Mouse (Mus musculus): ENCODE measurements around the gene Zfp444. TPM values are rescaled to one million over a fixed set of nuclear protein-coding genes. Genes with fewer than 3 reads are reported as not detected.
"Not testable (repeated sequence)": the region's sequence is repeated elsewhere in the genome, so short reads cannot be mapped to it uniquely, and the experiment has no call there.

The Zfp444 gene
- total RNA-seq, 2 experiments from 2014 or later, result 7.4 to 8.1 TPM

DNA sequence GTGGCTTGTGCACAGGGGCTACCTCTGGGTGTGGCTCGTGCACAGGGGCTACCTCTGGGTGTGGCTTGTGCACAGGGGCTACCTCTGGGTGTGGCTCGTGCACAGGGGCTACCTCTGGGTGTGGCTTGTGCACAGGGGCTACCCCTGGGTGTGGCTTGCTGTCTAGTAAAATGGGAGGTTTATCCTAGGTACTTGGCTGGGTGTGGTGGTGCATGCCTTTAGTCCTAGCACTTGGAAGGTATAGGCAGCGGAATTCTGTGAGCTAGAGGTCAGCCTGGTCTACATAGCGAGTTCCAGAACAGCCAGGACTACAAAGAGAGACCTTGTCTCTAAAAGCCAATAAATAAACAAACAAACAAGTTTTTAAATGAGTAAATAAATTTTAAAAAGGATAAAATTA is 42.7 kb downstream of the Zfp444 start:
- not testable (repeated sequence) for DNase-seq

DNA sequence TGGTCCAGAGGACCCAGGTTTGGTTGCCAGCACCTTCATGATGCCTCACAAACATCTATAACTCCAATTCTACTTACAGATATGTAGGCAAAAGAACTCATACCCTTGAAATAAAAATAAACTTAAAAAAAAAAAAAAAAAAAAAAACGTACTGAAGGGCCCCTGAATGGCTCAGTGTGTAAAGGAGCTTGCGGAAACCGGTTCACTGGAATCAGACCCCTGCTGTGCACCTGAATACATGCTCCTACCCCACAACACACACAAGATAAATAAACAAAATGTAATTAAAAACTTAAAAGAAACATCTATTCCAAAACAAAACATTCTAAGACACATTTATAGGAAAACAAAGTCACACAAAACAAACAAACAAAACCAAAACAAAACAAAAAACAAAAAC is 48.1 kb downstream of the Zfp444 start:
- no peak for DNase-seq

DNA sequence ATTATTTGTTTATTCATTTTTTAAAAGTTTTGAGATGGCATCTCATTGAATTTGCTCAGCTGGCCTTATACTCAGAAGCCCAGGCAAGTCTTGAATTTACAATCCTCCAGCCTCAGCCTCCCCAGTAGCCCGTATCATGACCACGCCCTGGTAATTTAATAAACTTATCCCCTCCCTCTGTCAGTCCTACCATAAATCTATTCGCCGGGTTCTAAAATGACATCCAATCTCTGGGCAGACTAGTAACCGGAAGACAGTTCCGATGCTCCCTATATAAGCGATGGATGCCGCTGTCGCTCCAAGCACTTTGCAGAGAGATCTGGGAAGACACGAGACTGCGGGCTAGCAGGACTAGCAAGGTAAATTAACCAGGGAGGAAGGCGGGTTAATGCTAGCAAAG is 50.0 kb downstream of the Zfp444 start, which contains the start of gene Zscan5b:
Gene Zscan5b, plus strand, starts transcription at position 301 of the 400 bp plus-strand sequence.
- DNase-seq, result no peak

DNA sequence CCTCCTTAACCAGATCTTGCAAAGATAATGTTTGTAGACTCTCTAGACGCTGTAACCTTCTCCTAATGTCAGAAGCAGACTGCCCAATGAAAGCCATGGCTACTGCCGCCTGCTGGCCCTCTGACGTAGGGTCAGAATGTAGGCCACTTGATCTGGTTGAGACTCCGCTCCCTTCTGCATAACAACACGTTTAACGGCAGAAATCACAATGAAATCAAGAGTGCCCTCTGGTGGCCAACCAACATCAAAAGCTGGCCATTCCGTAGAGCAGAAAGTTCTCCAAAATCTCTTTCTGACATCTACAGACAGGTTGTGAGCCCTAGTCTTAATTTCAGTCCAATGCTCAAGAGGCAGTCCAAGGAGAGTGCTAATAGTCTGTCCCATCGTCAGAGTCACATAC is 56.5 kb downstream of the Zfp444 start:
- DNase-seq, result not testable (repeated sequence)

DNA sequence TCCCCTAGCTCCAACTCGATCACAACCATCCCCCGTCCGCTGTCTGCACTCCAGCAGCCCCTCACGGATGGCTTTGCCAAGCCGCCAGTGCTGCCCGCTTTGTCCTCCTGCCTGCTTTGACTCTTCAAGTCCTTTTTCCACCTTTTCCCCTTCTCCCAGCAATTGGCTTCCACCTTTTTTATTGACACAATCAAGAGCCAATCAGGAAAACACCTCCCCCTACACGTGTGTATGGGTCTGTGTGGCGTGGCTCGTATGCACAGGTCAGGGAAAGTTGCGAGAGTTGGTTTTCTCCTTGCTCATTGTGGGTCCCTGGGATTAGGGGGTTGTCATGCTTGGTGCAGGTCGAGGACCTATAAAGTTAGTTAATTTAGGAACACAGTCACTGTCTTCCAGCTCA is 67.8 kb downstream of the Zfp444 start:
- DNase-seq, result no peak

DNA sequence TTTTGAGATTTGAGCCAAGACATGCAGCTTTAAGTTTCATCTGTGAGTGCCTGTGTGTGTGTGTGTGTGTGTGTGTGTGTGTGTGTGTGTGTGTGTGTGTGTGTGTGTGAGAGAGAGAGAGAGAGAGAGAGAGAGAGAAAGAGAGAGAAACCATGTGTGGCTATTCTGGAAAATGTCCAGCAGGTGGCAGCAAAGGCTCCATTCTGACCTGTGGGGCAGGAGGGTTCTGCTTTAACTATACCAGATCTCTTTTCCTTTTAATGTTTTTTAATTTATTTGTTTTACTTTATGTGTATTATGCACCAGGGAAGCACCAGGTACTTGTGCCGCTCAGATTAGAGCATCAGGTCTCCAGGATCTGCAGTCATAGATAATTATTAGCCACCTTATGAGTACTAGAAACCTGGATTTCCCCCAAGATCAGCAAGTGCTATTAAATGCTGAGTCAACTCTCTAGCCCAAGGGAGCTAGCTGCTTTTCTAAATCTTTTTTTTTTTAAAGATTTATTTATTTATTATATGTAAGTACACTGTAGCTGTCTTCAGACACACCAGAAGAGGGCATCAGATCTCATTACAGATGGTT is 68.9 kb downstream of the Zfp444 start:
- DNase-seq, result peak; percentile 33

Other genes starting within 250 kb of the Zfp444 start
- not detected for gene Vmn1r65, start 161.2 kb upstream of the Zfp444 start, total RNA-seq (2021)
- gene Nlrp4c, start 127.1 kb upstream of the Zfp444 start, total RNA-seq (2021), result not detected
- gene Zfp787, start 16.2 kb upstream of the Zfp444 start, total RNA-seq (2021), result 10 to 100 TPM; 40.4 to 41.1 TPM
- gene Galp, start 24.9 kb downstream of the Zfp444 start, total RNA-seq (2021), result not detected
- gene Zscan5b, start 50.1 kb downstream of the Zfp444 start, total RNA-seq (2021), result not detected
- gene Epp13, start 80.5 kb downstream of the Zfp444 start, total RNA-seq (2021), result not detected
- gene Zfp667, start 114.4 kb downstream of the Zfp444 start, total RNA-seq (2021), result 1 to 10 TPM; 3.0 to 3.6 TPM
- gene Zfp583, start 159.1 kb downstream of the Zfp444 start, total RNA-seq (2021), result 1 to 10 TPM in 1 of 2 experiments, under 1 TPM in 1; 0.47 to 1.0 TPM
- gene Gm3854, start 171.5 kb downstream of the Zfp444 start, total RNA-seq (2021), result under 1 TPM; 0.12 to 0.14 TPM
- under 1 TPM; 0.84 to 0.92 TPM for gene Zfp78, start 191.1 kb downstream of the Zfp444 start, total RNA-seq (2021)
- 1 to 10 TPM; 3.7 to 3.9 TPM for gene Zfp28, start 211.1 kb downstream of the Zfp444 start, total RNA-seq (2021)
- under 1 TPM in 1 of 2 experiments, not detected in 1; 0.77 TPM for gene Smim17, start 226.5 kb downstream of the Zfp444 start, total RNA-seq (2021)
- not detected for gene Gm20715, start 238.1 kb downstream of the Zfp444 start, total RNA-seq (2021)

Data from gastrocnemius, postnatal 10 days (tissue).